Mouse (Mus musculus): ENCODE measurements around the gene Foxj1.

Foxj1 gene

DNA sequence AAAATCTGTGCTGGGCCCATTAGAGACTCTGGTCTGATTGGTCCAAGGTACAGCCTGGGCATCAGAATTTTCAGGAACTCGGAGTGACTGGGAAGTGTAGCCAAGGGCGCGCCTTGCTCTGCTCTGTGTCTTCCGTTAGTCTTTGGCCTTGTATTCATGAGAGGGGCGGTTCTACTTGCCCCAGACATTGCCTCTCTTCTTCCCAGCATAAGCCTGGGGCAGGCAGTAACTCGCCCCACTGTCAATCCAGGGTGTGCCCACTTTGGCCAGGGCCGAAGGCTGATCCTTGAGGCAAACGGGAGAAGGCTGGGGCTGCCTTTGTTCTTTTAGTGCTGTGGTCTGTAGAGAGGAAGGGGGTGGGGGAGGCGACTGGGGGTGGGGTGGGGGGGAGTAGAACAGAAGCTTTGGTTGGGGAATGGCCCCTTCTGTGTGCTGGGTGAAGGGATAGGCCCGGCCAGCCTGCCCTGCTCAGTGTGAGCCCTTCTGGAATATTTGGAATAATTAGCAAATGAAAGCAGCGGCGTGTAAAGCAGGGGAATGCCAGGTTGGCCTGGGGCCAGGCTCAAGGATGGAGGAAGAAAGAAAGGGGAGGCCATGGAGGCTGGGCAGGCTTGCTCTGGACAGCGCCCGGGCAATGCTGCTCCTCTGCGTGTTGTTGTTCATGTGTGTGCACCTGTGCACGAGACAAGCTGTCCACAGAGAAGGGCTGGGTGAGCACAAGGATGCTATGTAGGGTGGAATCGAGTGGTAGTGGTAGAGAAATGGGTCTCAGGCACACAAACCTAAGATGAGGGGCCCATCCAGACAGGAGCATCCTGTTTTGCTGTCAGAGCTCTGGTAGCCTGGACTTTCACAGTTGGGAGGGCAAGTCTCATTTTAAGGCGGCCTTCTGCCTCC is 5.6 kb downstream of the Foxj1 start:
- POLR2A ChIA-PET, result interaction anchor here (0.6 to 1.7 kb wide), 11 partner anchors 10 to 1468 kb away, joined by 3 to 8 read pairs (median 3); partner anchors contain the start of gene Exoc7 (in 1 of the 4)
- CTCF ChIA-PET, result interaction anchor here in 2 of 4 experiments (0.8 to 1.7 kb wide), 3 partner anchors 11 to 117 kb away, joined by 3 to 5 read pairs (median 4); no protein-coding TSS in a partner anchor

DNA sequence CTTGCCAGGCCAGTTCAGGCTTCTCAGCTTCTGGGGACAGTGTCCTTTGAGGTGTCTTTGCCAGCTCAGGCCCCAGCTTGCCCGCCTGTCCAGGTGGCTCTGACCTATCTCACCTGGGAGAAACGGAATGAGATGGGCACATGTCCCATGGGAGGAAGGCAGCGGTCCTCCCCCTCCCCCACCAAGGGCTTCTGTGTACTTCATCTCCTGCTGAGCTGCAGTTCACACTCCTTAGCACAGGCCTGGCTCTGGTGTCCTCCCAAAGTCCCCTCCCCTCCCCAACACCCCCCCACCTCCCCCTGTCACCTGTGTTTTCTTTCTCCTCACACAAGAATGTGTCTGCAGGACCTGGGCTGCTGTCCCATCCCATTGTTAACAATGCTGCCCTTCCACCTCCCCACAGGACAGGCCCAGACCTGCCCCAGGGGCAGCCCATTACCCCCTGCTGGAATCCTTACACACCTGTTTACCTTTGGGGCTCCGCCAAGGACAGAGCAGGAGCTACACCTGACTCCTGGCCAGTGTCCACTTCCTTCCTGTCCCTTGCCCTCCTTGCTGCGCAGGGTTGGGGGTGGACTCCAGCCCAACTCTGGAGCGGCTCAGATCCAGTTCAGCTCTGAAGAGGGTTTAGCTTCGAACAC is 8.1 kb downstream of the Foxj1 start:
- POLR2A ChIA-PET, result interaction anchor here in 3 of 4 experiments (0.6 to 2.7 kb wide), 15 partner anchors 8 to 309 kb away, joined by 3 to 8 read pairs (median 3); partner anchors contain the start of gene Foxj1 (in 1 of the 3)
- CTCF ChIA-PET, result interaction anchor here (0.6 to 2.2 kb wide), 12 partner anchors 8 to 298 kb away, joined by 3 to 14 read pairs (median 3); partner anchors contain the start of gene Foxj1 (in 1 of the 4)

GRCm38 (mm10) chr11:116318719-116319659 is 16.2 kb downstream of the Foxj1 start:
- ChIA-PET CTCF (interaction anchor here (0.5 to 4.0 kb wide), 116 partner anchors 8 to 653 kb away, joined by 3 to 65 read pairs (median 4); partner anchors contain the start of genes Exoc7 (in 4 of the 4), Foxj1 (in 2 of the 4), Prpsap1 (in 2 of the 4) and Galr2 (in 1 of the 4)), POLR2A (interaction anchor here in 3 of 4 experiments (0.6 to 3.5 kb wide), 33 partner anchors 9 to 319 kb away, joined by 3 to 12 read pairs (median 3); partner anchors contain the start of genes Exoc7 (in 2 of the 3), Foxj1 (in 2 of the 3) and Srp68 (in 1 of the 3))

DNA sequence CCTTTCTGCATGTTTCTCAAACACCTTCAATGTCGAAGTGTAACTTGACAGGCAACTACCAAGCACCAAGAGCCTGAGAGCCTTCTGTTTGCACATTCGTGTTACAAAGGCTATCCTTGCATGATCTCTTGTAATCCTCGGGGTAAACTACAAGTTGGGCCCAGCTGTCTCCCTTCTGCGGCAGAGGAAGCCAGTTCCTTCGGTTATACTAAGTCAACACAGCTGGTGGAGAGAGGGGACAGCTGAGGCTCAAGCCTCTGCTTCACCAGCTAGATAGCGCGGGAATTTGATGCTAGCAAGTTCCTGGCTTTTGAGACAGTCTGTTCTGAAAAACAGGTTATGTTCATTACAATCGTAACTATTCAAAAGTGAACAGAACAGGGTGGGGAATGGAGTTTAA is 22.8 kb downstream of the Foxj1 start:
- CTCF ChIA-PET, result interaction anchor here in 2 of 4 experiments (0.6 to 1.2 kb wide), 3 partner anchors 138 to 263 kb away, joined by 3 to 5 read pairs (median 3); no protein-coding TSS in a partner anchor
- POLR2A ChIA-PET, result interaction anchor here in 3 of 4 experiments (0.6 to 1.9 kb wide), 5 partner anchors 16 to 552 kb away, joined by 3 to 4 read pairs (median 3); no protein-coding TSS in a partner anchor

GRCm38 (mm10) chr11:116311169-116311568 is 24.0 kb downstream of the Foxj1 start:
- ChIA-PET POLR2A (interaction anchor here (0.7 to 1.9 kb wide), 4 partner anchors 17 to 318 kb away, joined by 3 to 4 read pairs (median 3); no protein-coding TSS in a partner anchor), CTCF (interaction anchor here in 3 of 4 experiments (0.6 to 1.2 kb wide), 3 partner anchors 33 to 153 kb away, joined by 3 to 8 read pairs (median 5); no protein-coding TSS in a partner anchor)

DNA sequence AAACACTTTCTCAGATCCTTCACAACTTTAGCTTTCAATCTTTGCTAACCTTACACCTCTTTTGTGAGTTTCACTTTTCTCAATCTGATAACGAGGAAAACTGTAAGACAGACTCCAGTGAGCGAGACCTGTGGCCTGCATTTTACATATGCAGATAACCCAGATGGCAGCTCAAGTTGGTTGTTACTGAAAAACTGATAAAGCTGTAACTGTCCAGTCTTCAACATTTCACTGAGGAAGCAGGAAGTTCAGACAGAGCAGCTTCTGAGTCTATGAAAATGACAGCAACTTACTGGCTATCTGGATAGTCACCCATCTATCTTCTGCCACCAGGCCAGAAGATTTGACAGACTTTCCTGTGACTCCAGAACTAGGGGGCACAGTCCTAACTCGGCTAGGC is 25.6 kb downstream of the Foxj1 start:
- POLR2A ChIA-PET, result interaction anchor here in 2 of 4 experiments (1.0 to 1.2 kb wide), 2 partner anchors 71 to 137 kb away, joined by 3 read pairs; no protein-coding TSS in a partner anchor
- CTCF ChIA-PET, result interaction anchor here in 2 of 4 experiments (0.6 to 1.3 kb wide), 3 partner anchors 9 to 95 kb away, joined by 3 to 5 read pairs (median 4); no protein-coding TSS in a partner anchor

GRCm38 (mm10) chr11:116307762-116308531 is 27.3 kb downstream of the Foxj1 start:
- POLR2A ChIA-PET, result interaction anchor here in 3 of 4 experiments (0.6 to 3.5 kb wide), 24 partner anchors 8 to 540 kb away, joined by 3 to 15 read pairs (median 4); partner anchors contain the start of genes Mrpl38 (in 3 of the 3), Acox1 (in 1 of the 3), Ten1 (in 1 of the 3) and Ubald2 (in 1 of the 3)
- CTCF ChIA-PET, result interaction anchor here (0.6 to 3.2 kb wide), 16 partner anchors 10 to 320 kb away, joined by 3 to 27 read pairs (median 5); partner anchors contain the start of genes Foxj1 (in 1 of the 4) and Galr2 (in 1 of the 4)

GRCm38 (mm10) chr11:116307019-116307725 is 28.0 kb downstream of the Foxj1 start, which contains the start of gene Exoc7:
Gene Exoc7 (minus strand): TSS chr11:116307233.
- CTCF ChIA-PET, result interaction anchor here (0.6 to 3.2 kb wide), 25 partner anchors 11 to 322 kb away, joined by 3 to 27 read pairs (median 5); partner anchors contain the start of genes Foxj1 (in 1 of the 4), Galr2 (in 1 of the 4) and Mrpl38 (in 1 of the 4)
- POLR2A ChIA-PET, result interaction anchor here (0.5 to 3.5 kb wide), 47 partner anchors 9 to 541 kb away, joined by 3 to 15 read pairs (median 4); partner anchors contain the start of genes Mrpl38 (in 3 of the 4), Acox1 (in 1 of the 4), Fbf1 (in 1 of the 4) and Foxj1 (in 1 of the 4)

- ChIA-PET CTCF (interaction anchor here (0.5 to 3.2 kb wide), 26 partner anchors 11 to 733 kb away, joined by 3 to 27 read pairs (median 5); partner anchors contain the start of genes Foxj1 (in 1 of the 4), Galr2 (in 1 of the 4) and Mrpl38 (in 1 of the 4)), POLR2A (interaction anchor here (0.5 to 3.5 kb wide), 45 partner anchors 8 to 318 kb away, joined by 3 to 15 read pairs (median 4); partner anchors contain the start of genes Mrpl38 (in 3 of the 4), Acox1 (in 1 of the 4), Fbf1 (in 1 of the 4) and Foxj1 (in 1 of the 4))
These were observed 28.8 kb downstream of the Foxj1 start for GRCm38 (mm10) chr11:116306126-116306982.

- ChIA-PET POLR2A (interaction anchor here in 2 of 4 experiments (0.9 to 3.5 kb wide), 4 partner anchors 21 to 69 kb away, joined by 3 to 8 read pairs (median 4); no protein-coding TSS in a partner anchor), CTCF (interaction anchor here in 3 of 4 experiments (0.6 to 2.7 kb wide), 9 partner anchors 19 to 446 kb away, joined by 3 to 9 read pairs (median 4); partner anchors contain the start of genes Foxj1 (in 1 of the 3) and Galr2 (in 1 of the 3))
These were observed 29.8 kb downstream of the Foxj1 start for GRCm38 (mm10) chr11:116305423-116305822.

GRCm38 (mm10) chr11:116298621-116299020 is 36.6 kb downstream of the Foxj1 start:
- POLR2A ChIA-PET, result interaction anchor here in 3 of 4 experiments (0.8 to 1.7 kb wide), 6 partner anchors 8 to 77 kb away, joined by 3 to 6 read pairs (median 4); partner anchors contain the start of gene Exoc7 (in 1 of the 3)
- CTCF ChIA-PET, result interaction anchor here in 3 of 4 experiments (0.6 to 1.5 kb wide), 8 partner anchors 17 to 234 kb away, joined by 3 to 4 read pairs (median 3); no protein-coding TSS in a partner anchor

DNA sequence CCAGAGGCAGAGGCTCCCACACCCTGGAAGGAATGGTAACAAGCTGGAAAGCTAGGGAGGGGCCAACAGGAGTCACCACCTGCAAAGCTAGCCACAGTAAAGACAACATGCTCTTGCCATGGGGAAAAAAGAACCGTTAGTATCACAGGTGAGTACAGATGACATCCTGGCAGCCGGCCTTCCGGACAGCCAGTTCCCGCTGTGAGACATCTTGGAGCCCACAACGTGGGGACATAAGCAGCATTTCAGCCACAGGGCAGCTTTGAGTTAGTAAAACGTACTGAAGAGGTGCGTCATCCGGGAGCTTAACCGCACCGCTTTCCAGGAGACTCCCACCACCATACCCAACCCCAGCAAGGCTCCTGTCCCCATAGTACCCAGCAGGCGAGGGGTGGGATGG is 37.0 kb downstream of the Foxj1 start:
- ChIA-PET POLR2A (interaction anchor here in 3 of 4 experiments (0.5 to 1.7 kb wide), 8 partner anchors 8 to 170 kb away, joined by 3 to 6 read pairs (median 4); partner anchors contain the start of gene Exoc7 (in 1 of the 3)), CTCF (interaction anchor here (0.6 to 1.5 kb wide), 9 partner anchors 16 to 234 kb away, joined by 3 to 5 read pairs (median 3); no protein-coding TSS in a partner anchor)

GRCm38 (mm10) chr11:116297017-116297416 is 38.2 kb downstream of the Foxj1 start:
- ChIA-PET CTCF (interaction anchor here in 1 of 4 experiments (1.2 to 2.6 kb wide), 2 partner anchors 29 to 76 kb away, joined by 3 to 9 read pairs; no protein-coding TSS in a partner anchor), POLR2A (interaction anchor here in 3 of 4 experiments (0.5 to 1.7 kb wide), 5 partner anchors 13 to 132 kb away, joined by 3 to 5 read pairs (median 4); partner anchors contain the start of gene Foxj1 (in 1 of the 3))

Data from embryonic stem cell, embryonic (primary cell).